Mouse (Mus musculus) erythroid progenitor cell, adult 5-6 weeks (primary cell): Measurements from ENCODE around the gene Arhgdig. TPM values are rescaled to one million over a fixed set of nuclear protein-coding genes. Genes with fewer than 3 reads are reported as not detected.

Experiments
- total RNA-seq, 2 experiments: library from RNA; stranded (forward) in 1 of 2; stranded (reverse) in 1 of 2; fragments of 150-400 nt in 1 of 2; fragments of 186-747, 209-891 nt in 1 of 2; gene quantifications; 2 replicates each; pipeline versions ENCODE4 v1.2.3 to v1.2.4; 2015 to 2017; ENCODE audit warnings: low replicate concordance in 2 of 2

Gene Arhgdig
- total RNA-seq, 2 experiments from 2014 or later = not detected

Other genes starting within 250 kb of the Arhgdig start
- 9.6 and 9.7 TPM in 2 replicates for gene Capn15, start 222.0 kb downstream of the Arhgdig start, total RNA-seq (2015; ENCODE audit: low replicate concordance)
- gene Capn15, start 222.0 kb downstream of the Arhgdig start, total RNA-seq (2017; ENCODE audit: low replicate concordance) = 5.7 and 9.1 TPM in 2 replicates
- not detected in 2 replicates for gene Rab11fip3, start 138.2 kb downstream of the Arhgdig start, total RNA-seq (2015; ENCODE audit: low replicate concordance)
- 0.26 TPM in 1 of 2 replicates, not detected in the other for gene Rab11fip3, start 138.2 kb downstream of the Arhgdig start, total RNA-seq (2017; ENCODE audit: low replicate concordance)
- gene Decr2, start 117.4 kb downstream of the Arhgdig start, total RNA-seq (2015; ENCODE audit: low replicate concordance) = 1.8 TPM in 1 of 2 replicates, not detected in the other
- gene Decr2, start 117.4 kb downstream of the Arhgdig start, total RNA-seq (2017; ENCODE audit: low replicate concordance) = 1.4 TPM in 1 of 2 replicates, not detected in the other
- gene Nme4, start 112.2 kb downstream of the Arhgdig start, total RNA-seq (2015; ENCODE audit: low replicate concordance) = 3.6 and 5.9 TPM in 2 replicates
- 3.4 TPM in 1 of 2 replicates, not detected in the other for gene Nme4, start 112.2 kb downstream of the Arhgdig start, total RNA-seq (2017; ENCODE audit: low replicate concordance)
- gene Tmem8, start 94.5 kb downstream of the Arhgdig start, total RNA-seq (2015; ENCODE audit: low replicate concordance) = 13.0 and 13.8 TPM in 2 replicates
- 6.7 and 8.9 TPM in 2 replicates for gene Tmem8, start 94.5 kb downstream of the Arhgdig start, total RNA-seq (2017; ENCODE audit: low replicate concordance)
- 32.3 and 39.3 TPM in 2 replicates for gene Mrpl28, start 84.3 kb downstream of the Arhgdig start, total RNA-seq (2015; ENCODE audit: low replicate concordance)
- gene Mrpl28, start 84.3 kb downstream of the Arhgdig start, total RNA-seq (2017; ENCODE audit: low replicate concordance) = 27.6 and 30.9 TPM in 2 replicates
- 12.2 and 35.3 TPM in 2 replicates for gene Axin1, start 69.1 kb downstream of the Arhgdig start, total RNA-seq (2015; ENCODE audit: low replicate concordance)
- 44.4 and 84.3 TPM in 2 replicates for gene Axin1, start 69.1 kb downstream of the Arhgdig start, total RNA-seq (2017; ENCODE audit: low replicate concordance)
- gene Pdia2, start 8.7 kb downstream of the Arhgdig start, total RNA-seq (2015; ENCODE audit: low replicate concordance) = 4.7 and 13.4 TPM in 2 replicates
- 4.1 and 24.4 TPM in 2 replicates for gene Pdia2, start 8.7 kb downstream of the Arhgdig start, total RNA-seq (2017; ENCODE audit: low replicate concordance)
- gene Rgs11, start 4.8 kb downstream of the Arhgdig start, total RNA-seq (2015; ENCODE audit: low replicate concordance) = not detected in 2 replicates
- gene Rgs11, start 4.8 kb downstream of the Arhgdig start, total RNA-seq (2017; ENCODE audit: low replicate concordance) = not detected in 2 replicates
- gene Fam234a, start 36.5 kb upstream of the Arhgdig start, total RNA-seq (2015; ENCODE audit: low replicate concordance) = 0.72 and 3.8 TPM in 2 replicates
- gene Fam234a, start 36.5 kb upstream of the Arhgdig start, total RNA-seq (2017; ENCODE audit: low replicate concordance) = 1.8 and 6.0 TPM in 2 replicates
- gene Luc7l, start 45.1 kb upstream of the Arhgdig start, total RNA-seq (2015; ENCODE audit: low replicate concordance) = 16.3 and 27.4 TPM in 2 replicates
- 45.1 and 70.6 TPM in 2 replicates for gene Luc7l, start 45.1 kb upstream of the Arhgdig start, total RNA-seq (2017; ENCODE audit: low replicate concordance)
- gene Neurl1b, start 207.0 kb upstream of the Arhgdig start, total RNA-seq (2015; ENCODE audit: low replicate concordance) = 0.72 and 2.5 TPM in 2 replicates
- gene Neurl1b, start 207.0 kb upstream of the Arhgdig start, total RNA-seq (2017; ENCODE audit: low replicate concordance) = 1.5 and 2.4 TPM in 2 replicates